17 mouse cellular contexts compared by ENCODE assay signal in genomic region chr15:96594316-96594715, GRCm38 (mm10). TPM values are rescaled to one million over a fixed set of nuclear protein-coding genes. Genes with fewer than 3 reads are reported as not detected.
DNase-seq lines count a peak whose midpoint lies in the region; ATAC-seq and TF ChIP-seq lines count a peak whose summit lies in the region.
"Had no signal": no experiment of that assay in that cellular context is flagged by ENCODE, and none has a peak within 500 bp of the region (broad histone marks: within the 10 kb centered on the region; RNA-seq: fewer than 3 reads in every experiment).

No protein-coding gene starts in this region.

- no peak for TF ChIP-seq EP300 in CH12.LX (IDR thresholded peaks at IDR 0.05; ENCODE audit: low read length)

- dilution Hi-C loops in CH12.LX (cut with MboI; ENCODE audit: extremely low pct_ligation_motif_present, extremely low pct_unique_long_range_greater_than_20kb, low sequenced_read_pairs) = no loop called here

- no peak overlapping the region for H3K4me2 ChIP-seq in forebrain, embryonic 11.5 days (ENCODE audit: low read depth, low read length, severe bottlenecking)
- H3K4me2 ChIP-seq in forebrain, embryonic 15.5 days (replicated peaks) = no peak overlapping the region
- no peak overlapping the region for H3K4me2 ChIP-seq in CH12.LX (ENCODE audit: insufficient read depth, low read depth, poor library complexity, severe bottlenecking)
- H3K4me2 ChIP-seq: intestine, embryonic 15.5 days; liver, embryonic 12.5 days; midbrain, embryonic 15.5 days had no signal

- peak; percentile 37 for DNase-seq in forebrain, embryonic 11.5 days (ENCODE audit: low spot score)
- peak; percentile 1 for DNase-seq in ovary, postnatal 36 days (ENCODE audit: low spot score)
- DNase-seq in ovary, postnatal 14 days (ENCODE audit: low spot score) = no peak
- DNase-seq in CH12.LX (ENCODE audit: extremely low read depth) = peak; percentile 33
- no peak for DNase-seq in right cerebral cortex, postnatal 14 days
- DNase-seq in layer of hippocampus, postnatal 25 days (ENCODE audit: extremely low spot score in 1 of 2, low spot score in 1 of 2) = no peak
- DNase-seq: cerebellum, adult 9-11 months; heart, adult 18-20 months; layer of hippocampus, postnatal 36 days had no signal

- no peaks in the 10 kb centered on the region for H3K9me3 ChIP-seq in forebrain, embryonic 11.5 days (ENCODE audit: control insufficient read depth, low read length)
- H3K9me3 ChIP-seq in forebrain, embryonic 15.5 days = no peaks in the 10 kb centered on the region
- no peaks in the 10 kb centered on the region for H3K9me3 ChIP-seq in CH12.LX (replicated peaks; ENCODE audit: low read length)
- H3K9me3 ChIP-seq: hindbrain, embryonic 10.5 days; intestine, embryonic 15.5 days; liver, embryonic 12.5 days; megakaryocyte, embryonic 14.5 days; midbrain, embryonic 15.5 days had no signal

- H3K27ac ChIP-seq in forebrain, embryonic 11.5 days (ENCODE audit: low read depth, low read length) = no peak overlapping the region
- no peak overlapping the region for H3K27ac ChIP-seq in forebrain, embryonic 15.5 days (replicated peaks)
- no peak overlapping the region for H3K27ac ChIP-seq in CH12.LX (ENCODE audit: insufficient read depth, low read depth)
- H3K27ac ChIP-seq: intestine, embryonic 15.5 days; liver, embryonic 12.5 days; midbrain, embryonic 15.5 days had no signal

- H3K4me1 ChIP-seq in forebrain, embryonic 11.5 days (replicated peaks; ENCODE audit: control insufficient read depth, insufficient read depth, low read length) = peaks cover 4% of the 10 kb centered on the region; the same call in 1 of the 2 replicates
- H3K4me1 ChIP-seq in forebrain, embryonic 15.5 days = peaks cover 38% of the 10 kb centered on the region
- H3K4me1 ChIP-seq in CH12.LX (ENCODE audit: control insufficient read depth in 1 of 2, insufficient read depth in 2 of 2) = peaks cover 6 to 38% of the 10 kb centered on the region in 2 experiments; a peak in 3 of 4 replicates

- TF ChIP-seq CTCF in CH12.LX (conservative IDR thresholded peaks at IDR 0.05 in 1 of 2, IDR thresholded peaks at IDR 0.05 in 1 of 2; ENCODE audit: low read depth in 2 of 2, low read length in 2 of 2) = no peak

- 95% methylated on average over 7 of the region's 7 CpGs for WGBS in forebrain, embryonic 11.5 days
- WGBS in forebrain, embryonic 15.5 days = 94% methylated on average over 7 of the region's 7 CpGs

- H3K27me3 ChIP-seq in forebrain, embryonic 11.5 days (ENCODE audit: control insufficient read depth, insufficient read depth, low read length) = no peaks in the 10 kb centered on the region
- no peaks in the 10 kb centered on the region for H3K27me3 ChIP-seq in forebrain, embryonic 15.5 days
- H3K27me3 ChIP-seq in CH12.LX (replicated peaks) = no peaks in the 10 kb centered on the region
- H3K27me3 ChIP-seq: intestine, embryonic 15.5 days; liver, embryonic 12.5 days; megakaryocyte, embryonic 14.5 days; midbrain, embryonic 15.5 days; Patski had no signal

- peaks cover 14% of the 10 kb centered on the region for H3K79me2 ChIP-seq in CH12.LX (replicated peaks; ENCODE audit: control insufficient read depth, extremely low read depth, insufficient read depth, poor library complexity, severe bottlenecking)

- no peak for TF ChIP-seq POLR2A in CH12.LX (IDR thresholded peaks at IDR 0.05; ENCODE audit: low read depth, low read length)

- ATAC-seq in forebrain, embryonic 11.5 days (replicated peaks; ENCODE audit: low FRiP score) = no peak
- ATAC-seq in forebrain, embryonic 15.5 days (replicated peaks) = no peak
- peak; percentile 43 for ATAC-seq in megakaryocyte, adult 5-6 weeks (ENCODE audit: poor library complexity, severe bottlenecking)
- ATAC-seq: intestine, embryonic 15.5 days; liver, embryonic 12.5 days; midbrain, embryonic 15.5 days; Patski had no signal

- no peak overlapping the region for H3K9ac ChIP-seq in forebrain, embryonic 11.5 days (ENCODE audit: low read length)
- H3K9ac ChIP-seq in forebrain, embryonic 15.5 days (replicated peaks) = no peak overlapping the region
- H3K9ac ChIP-seq in CH12.LX (ENCODE audit: insufficient read depth, low read depth) = no peak overlapping the region
- H3K9ac ChIP-seq: intestine, embryonic 15.5 days; liver, embryonic 12.5 days; midbrain, embryonic 15.5 days had no signal

- in situ Hi-C loops in CH12.LX (cut with MboI; ENCODE audit: low pct_ligation_motif_present, low pct_unique_long_range_greater_than_20kb, low sequenced_read_pairs) = no loop called here

- no peak for TF ChIP-seq RAD21 in CH12.LX (IDR thresholded peaks at IDR 0.05; ENCODE audit: low read depth, low read length)

- no peaks in the 10 kb centered on the region; the same call in 1 of the 2 replicates for H3K36me3 ChIP-seq in forebrain, embryonic 11.5 days (ENCODE audit: control insufficient read depth, insufficient read depth, low read length)
- peaks cover 18% of the 10 kb centered on the region for H3K36me3 ChIP-seq in forebrain, embryonic 15.5 days
- peaks cover 38 to 94% of the 10 kb centered on the region in 2 experiments for H3K36me3 ChIP-seq in CH12.LX (replicated peaks in 1 of 2; ENCODE audit: control insufficient read depth in 1 of 2, insufficient read depth in 1 of 2, low read length in 1 of 2)
- H3K36me3 ChIP-seq: midbrain, embryonic 15.5 days had no signal

- H3K4me3 ChIP-seq in forebrain, embryonic 11.5 days (ENCODE audit: low read depth, low read length) = no peak overlapping the region
- no peak overlapping the region for H3K4me3 ChIP-seq in forebrain, embryonic 15.5 days
- no peak overlapping the region for H3K4me3 ChIP-seq in CH12.LX (replicated peaks in 1 of 3; ENCODE audit: low read depth in 2 of 3, low read length in 2 of 3, poor library complexity in 1 of 3)
- H3K4me3 ChIP-seq: hindbrain, embryonic 10.5 days; intestine, embryonic 15.5 days; liver, embryonic 12.5 days; megakaryocyte, embryonic 14.5 days; midbrain, embryonic 15.5 days had no signal

TF ChIP-seq in CH12.LX, 34 proteins besides CTCF, POLR2A, EP300 and RAD21:
- TF ChIP-seq JUND (conservative IDR thresholded peaks at IDR 0.05; ENCODE audit: low read depth, low read length) (no peak), ETS1 (conservative IDR thresholded peaks at IDR 0.05; ENCODE audit: low read depth, low read length) (no peak), PAX5 (IDR thresholded peaks at IDR 0.05; ENCODE audit: low read length) (no peak), GABPA (IDR thresholded peaks at IDR 0.05; ENCODE audit: insufficient replicate concordance, low read depth, low read length) (no peak), MYC (IDR thresholded peaks at IDR 0.05; ENCODE audit: low read depth, low read length) (no peak), NRF1 (IDR thresholded peaks at IDR 0.05; ENCODE audit: low read depth, low read length) (no peak)

RNA-seq across cellular contexts. Expression of gene Slc38a1, which starts 48.4 kb away (rescaled TPM):
- 134 and 139 TPM in 2 replicates for polyA plus RNA-seq in forebrain, embryonic 11.5 days (2014; fragmentation: Nextera tagmentation; extraction: Ambion mirVana)
- polyA plus RNA-seq in forebrain, embryonic 15.5 days (2015; fragmentation: Nextera tagmentation; extraction: Ambion mirVana) = 145 and 147 TPM in 2 replicates
- total RNA-seq in CH12.LX (2012; rRNA removed) (39.1 and 39.4 TPM in 2 replicates), CH12.LX (2014; rRNA removed) (18.8 and 22.5 TPM in 2 replicates)
- 70.3 and 79.0 TPM in 2 replicates for polyA plus RNA-seq in CH12.LX (2012; ENCODE audit: insufficient read length, low read depth)
- total RNA-seq in megakaryocyte, adult 5-6 weeks (2015) = 58.7 and 69.9 TPM in 2 replicates
- total RNA-seq in megakaryocyte, adult 5-6 weeks (2017) = 43.8 and 48.4 TPM in 2 replicates
- total RNA-seq in layer of hippocampus, postnatal 25 days (2021) = 10 to 100 TPM; 72.8 to 78.3 TPM

Comparison
In these comparisons a context has a peak if more than half of its experiments do, and no peak if none do; other contexts are left out.
1. DNase-seq: peak in forebrain, embryonic 11.5 days (single experiment), ovary, postnatal 36 days (single experiment) and CH12.LX (single experiment); none in ovary, postnatal 14 days (single experiment), right cerebral cortex, postnatal 14 days (single experiment) and layer of hippocampus, postnatal 25 days (0 of 2).